ENCODE assay signal across 8 mouse cellular contexts in the genomic region with DNA sequence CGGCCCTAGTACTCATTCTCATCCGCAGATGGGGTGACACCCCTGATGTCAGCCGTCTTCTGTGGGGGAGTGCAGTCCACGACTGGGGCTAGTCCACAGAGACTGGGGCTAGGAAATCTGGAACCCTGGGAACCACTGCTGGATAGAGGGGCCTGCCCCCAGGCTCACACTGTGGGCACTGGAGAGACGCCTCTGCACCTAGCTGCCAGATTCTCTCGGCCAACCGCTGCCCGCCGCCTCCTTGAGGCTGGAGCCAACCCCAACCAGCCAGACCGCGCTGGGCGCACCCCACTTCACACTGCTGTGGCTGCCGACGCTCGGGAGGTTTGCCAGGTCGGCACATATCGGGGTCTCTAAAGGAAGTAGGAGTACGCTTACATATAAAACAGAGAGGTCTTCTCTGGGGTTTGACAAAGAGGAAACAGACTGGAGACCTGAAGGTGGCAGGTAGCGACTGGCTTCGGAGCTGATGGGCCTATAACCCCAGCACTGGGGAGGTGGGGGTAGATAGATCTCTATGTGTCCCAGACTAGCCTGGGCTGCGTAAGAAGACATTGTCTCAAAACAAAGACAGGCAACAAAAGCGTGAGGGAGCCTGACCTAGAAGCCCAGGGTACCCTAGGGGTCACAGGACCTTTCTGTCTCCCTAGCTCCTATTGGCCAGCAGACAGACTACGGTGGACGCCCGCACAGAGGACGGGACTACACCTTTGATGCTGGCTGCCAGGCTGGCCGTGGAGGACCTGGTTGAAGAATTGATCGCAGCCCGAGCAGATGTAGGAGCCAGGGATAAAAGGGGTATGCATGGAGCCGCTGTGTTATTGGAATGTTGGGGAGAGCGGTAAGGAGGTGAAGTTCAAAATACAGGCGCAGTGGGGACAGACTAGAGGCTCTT. TPM values are rescaled to one million over a fixed set of nuclear protein-coding genes. Genes with fewer than 3 reads are reported as not detected.
DNase-seq lines count a peak whose midpoint lies in the region; ATAC-seq and TF ChIP-seq lines count a peak whose summit lies in the region.

No protein-coding gene starts in this region.

- ATAC-seq in kidney, embryonic 14.5 days (ENCODE audit: low FRiP score, low TSS enrichment), result peak; percentile 0; the same call in 1 of the 2 replicates
- peak; percentile 0; the same call in 1 of the 2 replicates for ATAC-seq in forebrain, embryonic 13.5 days
- no peak for ATAC-seq in liver, embryonic 14.5 days (ENCODE audit: insufficient read depth)
- no peak for ATAC-seq in erythroid progenitor cell, adult 5-6 weeks (replicated peaks; ENCODE audit: low FRiP score, poor library complexity, severe bottlenecking)

- H3K4me2 ChIP-seq in kidney, embryonic 14.5 days (replicated peaks; ENCODE audit: low read depth, low read length), result peak overlapping the region; percentile 90
- peak overlapping the region; percentile 89 for H3K4me2 ChIP-seq in forebrain, embryonic 13.5 days
- H3K4me2 ChIP-seq in liver, embryonic 14.5 days (ENCODE audit: low read depth), result peak overlapping the region; percentile 89

- no peaks in the 10 kb centered on the region for H3K36me3 ChIP-seq in kidney, embryonic 14.5 days (ENCODE audit: control insufficient read depth, insufficient read depth, low read length)
- H3K36me3 ChIP-seq in forebrain, embryonic 13.5 days (ENCODE audit: poor library complexity, severe bottlenecking), result no peaks in the 10 kb centered on the region
- no peaks in the 10 kb centered on the region for H3K36me3 ChIP-seq in liver, embryonic 14.5 days (replicated peaks; ENCODE audit: control insufficient read depth, insufficient read depth, low read depth)

- no peaks in the 10 kb centered on the region for H3K27me3 ChIP-seq in kidney, embryonic 14.5 days (ENCODE audit: control insufficient read depth, insufficient read depth, low read length)
- H3K27me3 ChIP-seq in forebrain, embryonic 13.5 days, result no peaks in the 10 kb centered on the region
- no peaks in the 10 kb centered on the region for H3K27me3 ChIP-seq in liver, embryonic 14.5 days (ENCODE audit: control insufficient read depth, insufficient read depth, low read length)

- peak overlapping the region; percentile 94 for H3K27ac ChIP-seq in kidney, embryonic 14.5 days (ENCODE audit: low read depth, low read length)
- peak overlapping the region; percentile 99 for H3K27ac ChIP-seq in forebrain, embryonic 13.5 days
- H3K27ac ChIP-seq in liver, embryonic 14.5 days, result no peak overlapping the region

- no peak for DNase-seq in kidney, postnatal 4 days
- DNase-seq in brain, adult 2 months (ENCODE audit: low read depth, low spot score), result peak; percentile 17
- no peak for DNase-seq in liver, embryonic 14.5 days (ENCODE audit: low read depth in 3 of 3, low spot score in 3 of 3)
- no peak for DNase-seq in urinary bladder, postnatal 10 days (ENCODE audit: low spot score)
- no peak for DNase-seq in thymus, postnatal 4 days

- TF ChIP-seq CTCF in liver, embryonic 14.5 days (IDR thresholded peaks at IDR 0.05; ENCODE audit: low read depth), result no peak

- TF ChIP-seq EP300 in liver, embryonic 14.5 days (IDR thresholded peaks at IDR 0.05; ENCODE audit: low read depth), result no peak

- 21% methylated on average over 32 of the region's 32 CpGs for WGBS in kidney, embryonic 14.5 days
- 14% methylated on average over 32 of the region's 32 CpGs for WGBS in forebrain, embryonic 13.5 days
- WGBS in liver, embryonic 14.5 days (ENCODE audit: insufficient replicate concordance), result 45% methylated on average over 32 of the region's 32 CpGs

- H3K4me3 ChIP-seq in kidney, embryonic 14.5 days (ENCODE audit: low read length), result peak overlapping the region; percentile 70
- peak overlapping the region; percentile 69 for H3K4me3 ChIP-seq in forebrain, embryonic 13.5 days
- H3K4me3 ChIP-seq in liver, embryonic 14.5 days (ENCODE audit: insufficient read depth in 1 of 2, low read depth in 2 of 2, low read length in 2 of 2), result peak overlapping the region; percentile 66 to 69

- H3K9me3 ChIP-seq in kidney, embryonic 14.5 days (ENCODE audit: control insufficient read depth, low read length), result no peaks in the 10 kb centered on the region
- H3K9me3 ChIP-seq in forebrain, embryonic 13.5 days (replicated peaks), result no peaks in the 10 kb centered on the region
- no peaks in the 10 kb centered on the region for H3K9me3 ChIP-seq in liver, embryonic 14.5 days (ENCODE audit: control insufficient read depth, low read length)

- peak overlapping the region; percentile 91; the same call in 1 of the 2 replicates for H3K9ac ChIP-seq in kidney, embryonic 14.5 days (ENCODE audit: low read depth, low read length)
- H3K9ac ChIP-seq in forebrain, embryonic 13.5 days, result peak overlapping the region; percentile 93
- H3K9ac ChIP-seq in liver, embryonic 14.5 days (replicated peaks), result no peak overlapping the region

- H3K4me1 ChIP-seq in kidney, embryonic 14.5 days (ENCODE audit: control insufficient read depth, insufficient read depth, low read length), result peaks cover 37% of the 10 kb centered on the region
- peaks cover 45% of the 10 kb centered on the region for H3K4me1 ChIP-seq in forebrain, embryonic 13.5 days
- H3K4me1 ChIP-seq in liver, embryonic 14.5 days (replicated peaks; ENCODE audit: control insufficient read depth in 2 of 2, insufficient read depth in 2 of 2, low read length in 1 of 2), result peaks cover 15 to 24% of the 10 kb centered on the region in 2 experiments

RNA-seq across cellular contexts. Expression of a gene that starts 3.5 kb away (rescaled TPM):
- polyA plus RNA-seq in kidney, embryonic 14.5 days (2014; fragmentation: Nextera tagmentation; extraction: Ambion mirVana), result 19.3 and 21.4 TPM in 2 replicates
- polyA plus RNA-seq in forebrain, embryonic 13.5 days (2015; fragmentation: Nextera tagmentation; extraction: Ambion mirVana), result 2.4 and 3.0 TPM in 2 replicates
- 2.9 and 4.2 TPM in 2 replicates for polyA plus RNA-seq in liver, embryonic 14.5 days (2012; rRNA removed)
- 8.1 and 9.8 TPM in 2 replicates for polyA plus RNA-seq in liver, embryonic 14.5 days (2014; fragmentation: Nextera tagmentation; extraction: Ambion mirVana)
- total RNA-seq in erythroid progenitor cell, adult 5-6 weeks (2015; ENCODE audit: low replicate concordance), result 21.8 and 24.1 TPM in 2 replicates
- 4.9 and 22.2 TPM in 2 replicates for total RNA-seq in erythroid progenitor cell, adult 5-6 weeks (2017; ENCODE audit: low replicate concordance)

RNA-seq across cellular contexts. Expression of a gene that starts 4.9 kb away (rescaled TPM):
- polyA plus RNA-seq in kidney, embryonic 14.5 days (2014; fragmentation: Nextera tagmentation; extraction: Ambion mirVana), result 17.8 and 20.9 TPM in 2 replicates
- polyA plus RNA-seq in forebrain, embryonic 13.5 days (2015; fragmentation: Nextera tagmentation; extraction: Ambion mirVana), result 10.2 and 10.5 TPM in 2 replicates
- 21.1 and 22.7 TPM in 2 replicates for polyA plus RNA-seq in liver, embryonic 14.5 days (2012; rRNA removed)
- polyA plus RNA-seq in liver, embryonic 14.5 days (2014; fragmentation: Nextera tagmentation; extraction: Ambion mirVana), result 2.7 and 3.3 TPM in 2 replicates
- 8.3 and 9.2 TPM in 2 replicates for total RNA-seq in erythroid progenitor cell, adult 5-6 weeks (2015; ENCODE audit: low replicate concordance)
- 8.7 and 19.7 TPM in 2 replicates for total RNA-seq in erythroid progenitor cell, adult 5-6 weeks (2017; ENCODE audit: low replicate concordance)

RNA-seq across cellular contexts. Expression of a gene that starts 11.5 kb away (rescaled TPM):
- polyA plus RNA-seq in kidney, embryonic 14.5 days (2014; fragmentation: Nextera tagmentation; extraction: Ambion mirVana), result 5.8 and 6.6 TPM in 2 replicates
- 2.3 and 2.5 TPM in 2 replicates for polyA plus RNA-seq in forebrain, embryonic 13.5 days (2015; fragmentation: Nextera tagmentation; extraction: Ambion mirVana)
- polyA plus RNA-seq in liver, embryonic 14.5 days (2012; rRNA removed), result 1.3 TPM in 2 replicates
- polyA plus RNA-seq in liver, embryonic 14.5 days (2014; fragmentation: Nextera tagmentation; extraction: Ambion mirVana), result 0.41 and 0.53 TPM in 2 replicates
- total RNA-seq in erythroid progenitor cell, adult 5-6 weeks (2015; ENCODE audit: low replicate concordance), result 0.84 and 1.1 TPM in 2 replicates
- total RNA-seq in erythroid progenitor cell, adult 5-6 weeks (2017; ENCODE audit: low replicate concordance), result 1.7 TPM in 1 of 2 replicates, not detected in the other

RNA-seq across cellular contexts. Expression of a gene that starts 17.4 kb away (rescaled TPM):
- polyA plus RNA-seq in kidney, embryonic 14.5 days (2014; fragmentation: Nextera tagmentation; extraction: Ambion mirVana), result 118 and 139 TPM in 2 replicates
- polyA plus RNA-seq in forebrain, embryonic 13.5 days (2015; fragmentation: Nextera tagmentation; extraction: Ambion mirVana), result 302 TPM in 2 replicates
- polyA plus RNA-seq in liver, embryonic 14.5 days (2012; rRNA removed), result 51.5 and 61.2 TPM in 2 replicates
- 59.6 and 66.4 TPM in 2 replicates for polyA plus RNA-seq in liver, embryonic 14.5 days (2014; fragmentation: Nextera tagmentation; extraction: Ambion mirVana)
- 39.4 and 63.8 TPM in 2 replicates for total RNA-seq in erythroid progenitor cell, adult 5-6 weeks (2015; ENCODE audit: low replicate concordance)
- 16.6 and 24.9 TPM in 2 replicates for total RNA-seq in erythroid progenitor cell, adult 5-6 weeks (2017; ENCODE audit: low replicate concordance)

RNA-seq across cellular contexts. Expression of a gene that starts 17.9 kb away (rescaled TPM):
- 61.7 and 75.3 TPM in 2 replicates for polyA plus RNA-seq in kidney, embryonic 14.5 days (2014; fragmentation: Nextera tagmentation; extraction: Ambion mirVana)
- 74.4 and 77.6 TPM in 2 replicates for polyA plus RNA-seq in forebrain, embryonic 13.5 days (2015; fragmentation: Nextera tagmentation; extraction: Ambion mirVana)
- 35.9 and 45.5 TPM in 2 replicates for polyA plus RNA-seq in liver, embryonic 14.5 days (2012; rRNA removed)
- 19.0 and 21.4 TPM in 2 replicates for polyA plus RNA-seq in liver, embryonic 14.5 days (2014; fragmentation: Nextera tagmentation; extraction: Ambion mirVana)
- 12.6 and 17.3 TPM in 2 replicates for total RNA-seq in erythroid progenitor cell, adult 5-6 weeks (2015; ENCODE audit: low replicate concordance)
- 8.0 and 10.3 TPM in 2 replicates for total RNA-seq in erythroid progenitor cell, adult 5-6 weeks (2017; ENCODE audit: low replicate concordance)

Comparison
In these comparisons a context has a peak if more than half of its experiments do, and no peak if none do; other contexts are left out.
1. ATAC-seq: peak in kidney, embryonic 14.5 days (single experiment) and forebrain, embryonic 13.5 days (single experiment); none in liver, embryonic 14.5 days (single experiment) and erythroid progenitor cell, adult 5-6 weeks (single experiment).
2. Peak in every context shown above with its lines, with median percentiles within 50 percentile points of each other: H3K4me2 ChIP-seq and H3K4me3 ChIP-seq.